Mouse (Mus musculus) hindbrain, embryonic 13.5 days (tissue): ENCODE results near the gene Gm9844. TPM values are rescaled to one million over a fixed set of nuclear protein-coding genes. Genes with fewer than 3 reads are reported as not detected.

Source experiments
- ATAC-seq: fragments of 200-750 bp; cut with Nextera tagmentation; 2 replicates; pipeline ENCODE4 v1.8.0; 2017; ENCODE audit warnings: moderate TSS enrichment; ENCODE audit not compliant: low FRiP score
- H3K27ac ChIP-seq: fragments of 300-500 bp; sonication (generic); 2 replicates; pipeline ENCODE4 v1.5.1; 2015; ENCODE audit warnings: inconsistent platforms, mild to moderate bottlenecking, moderate library complexity
- H3K27me3 ChIP-seq: fragments of 300-500 bp; sonication (generic); 2 replicates; pipeline ENCODE4 v1.6.1; 2015; ENCODE audit warnings: mild to moderate bottlenecking, inconsistent platforms
- H3K36me3 ChIP-seq: fragments of 300-500 bp; sonication (generic); 2 replicates; pipeline ENCODE4 v1.6.1; 2015; ENCODE audit warnings: mild to moderate bottlenecking, inconsistent platforms
- H3K4me1 ChIP-seq: fragments of 300-500 bp; sonication (generic); replicated peaks from 2 replicates; pipeline ENCODE4 v1.6.1; 2015; ENCODE audit warnings: inconsistent platforms
- H3K4me2 ChIP-seq: fragments of 300-500 bp; sonication (generic); 2 replicates; pipeline ENCODE4 v1.6.1; 2015; ENCODE audit warnings: inconsistent platforms, mild to moderate bottlenecking, moderate library complexity
- H3K4me3 ChIP-seq: fragments of 300-500 bp; sonication (generic); 2 replicates; pipeline ENCODE4 v1.5.1; 2015; ENCODE audit warnings: mild to moderate bottlenecking, inconsistent platforms
- H3K9ac ChIP-seq: fragments of 300-500 bp; sonication (generic); 2 replicates; pipeline ENCODE4 v1.6.1; 2015; ENCODE audit warnings: mild to moderate bottlenecking, inconsistent platforms
- H3K9me3 ChIP-seq: fragments of 300-500 bp; sonication (generic); 2 replicates; pipeline ENCODE4 v1.6.1; 2016; ENCODE audit warnings: inconsistent platforms
- WGBS: fragments of 180-500 bp; shearing (Covaris S2); methylation state at CpG from one replicate; pipeline ENCODE4 v1.1.7; 2015; 5-methylcytosine and 5-hydroxymethylcytosine counted together
- polyA plus RNA-seq: library from polyadenylated mRNA; unstranded; fragments of >200 nt; fragmentation: Nextera tagmentation; extraction: Ambion mirVana; gene quantifications from 2 replicates; pipeline ENCODE4 v1.2.1, GENCODE M21; 2015

The Gm9844 gene
- polyA plus RNA-seq, 1 experiment from 2014 or later = 38.4 TPM

- no peak overlapping the region for H3K27ac ChIP-seq
- H3K4me2 ChIP-seq = no peak overlapping the region
- H3K9ac ChIP-seq = no peak overlapping the region
- H3K4me3 ChIP-seq = no peak overlapping the region
- H3K9me3 ChIP-seq = no peaks in the 10 kb centered on the region
- no peaks in the 10 kb centered on the region for H3K36me3 ChIP-seq
- no peak for ATAC-seq
- H3K27me3 ChIP-seq = no peaks in the 10 kb centered on the region
- 39% methylated on average over 6 of the region's 6 CpGs for whole genome bisulfite sequencing
- H3K4me1 ChIP-seq = no peaks in the 10 kb centered on the region
These were observed 11.1 kb upstream of the Gm9844 start for GRCm38 (mm10) chr7:24850899-24851303.

GRCm38 (mm10) chr7:24851596-24852325 lies 10.3 kb upstream of the Gm9844 start:
- Histone ChIP-seq H3K27ac (no peak overlapping the region), H3K9me3 (no peaks in the 10 kb centered on the region), H3K27me3 (no peaks in the 10 kb centered on the region), H3K9ac (no peak overlapping the region), H3K4me1 (no peaks in the 10 kb centered on the region), H3K4me3 (no peak overlapping the region), H3K4me2 (no peak overlapping the region), H3K36me3 (no peaks in the 10 kb centered on the region)
- 87% methylated on average over 5 of the region's 5 CpGs for WGBS
- ATAC-seq = no peak

- 90% methylated on average over 8 of the region's 8 CpGs for WGBS
- Histone ChIP-seq H3K27me3 (no peaks in the 10 kb centered on the region), H3K9ac (no peak overlapping the region), H3K4me1 (no peaks in the 10 kb centered on the region), H3K9me3 (no peaks in the 10 kb centered on the region), H3K27ac (no peak overlapping the region), H3K4me3 (no peak overlapping the region), H3K36me3 (no peaks in the 10 kb centered on the region), H3K4me2 (no peak overlapping the region)
- no peak for ATAC-seq
These were observed 9.3 kb upstream of the Gm9844 start for GRCm38 (mm10) chr7:24852557-24853232.

GRCm38 (mm10) chr7:24853233-24853563 lies 8.8 kb upstream of the Gm9844 start:
- Histone ChIP-seq H3K4me1 (no peaks in the 10 kb centered on the region), H3K4me2 (no peak overlapping the region), H3K9ac (no peak overlapping the region), H3K36me3 (no peaks in the 10 kb centered on the region), H3K4me3 (no peak overlapping the region), H3K27ac (no peak overlapping the region), H3K27me3 (no peaks in the 10 kb centered on the region), H3K9me3 (no peaks in the 10 kb centered on the region)
- no peak for ATAC-seq

GRCm38 (mm10) chr7:24853695-24854094 lies 8.3 kb upstream of the Gm9844 start:
- H3K27ac ChIP-seq = no peak overlapping the region
- no peak for ATAC-seq

GRCm38 (mm10) chr7:24856460-24857120 lies 5.4 kb upstream of the Gm9844 start:
- no peak overlapping the region for H3K4me2 ChIP-seq
- no peak overlapping the region for H3K27ac ChIP-seq
- ATAC-seq = no peak
- no peaks in the 10 kb centered on the region for H3K9me3 ChIP-seq
- 34% methylated on average over 6 of the region's 6 CpGs for WGBS
- no peaks in the 10 kb centered on the region for H3K36me3 ChIP-seq
- H3K4me1 ChIP-seq = no peaks in the 10 kb centered on the region
- H3K9ac ChIP-seq = no peak overlapping the region
- H3K4me3 ChIP-seq = no peak overlapping the region
- H3K27me3 ChIP-seq = no peaks in the 10 kb centered on the region

More at GRCm38 (mm10) chr7:24853695-24854094, 8.3 kb upstream of the Gm9844 start:
- Histone ChIP-seq H3K27me3 (no peaks in the 10 kb centered on the region), H3K9me3 (no peaks in the 10 kb centered on the region), H3K4me1 (no peaks in the 10 kb centered on the region), H3K36me3 (no peaks in the 10 kb centered on the region), H3K9ac (no peak overlapping the region), H3K4me2 (no peak overlapping the region), H3K4me3 (no peak overlapping the region)
- 46% methylated on average over 7 of the region's 7 CpGs for WGBS

GRCm38 (mm10) chr7:24859234-24859633 lies 2.8 kb upstream of the Gm9844 start:
- H3K27ac ChIP-seq = no peak overlapping the region
- H3K36me3 ChIP-seq = no peaks in the 10 kb centered on the region
- H3K9ac ChIP-seq = no peak overlapping the region
- no peak overlapping the region for H3K4me3 ChIP-seq
- no peaks in the 10 kb centered on the region for H3K9me3 ChIP-seq
- H3K27me3 ChIP-seq = no peaks in the 10 kb centered on the region
- 73% methylated on average over 5 of the region's 5 CpGs for WGBS
- H3K4me1 ChIP-seq = no peaks in the 10 kb centered on the region
- no peak overlapping the region for H3K4me2 ChIP-seq
- no peak for ATAC-seq

GRCm38 (mm10) chr7:24862853-24863252 lies 840 bp downstream of the Gm9844 start:
- Histone ChIP-seq H3K4me3 (no peak overlapping the region), H3K9ac (no peak overlapping the region), H3K4me2 (no peak overlapping the region), H3K9me3 (no peaks in the 10 kb centered on the region), H3K4me1 (no peaks in the 10 kb centered on the region), H3K27ac (no peak overlapping the region), H3K36me3 (no peaks in the 10 kb centered on the region), H3K27me3 (0 out of 2 replicates have a peak, but pooled peaks cover 7% of the 10 kb centered on the region)
- ATAC-seq = no peak
- 85% methylated on average over 4 of the region's 4 CpGs for WGBS

- Histone ChIP-seq H3K9me3 (no peaks in the 10 kb centered on the region), H3K4me3 (no peak overlapping the region), H3K9ac (no peak overlapping the region), H3K4me2 (no peak overlapping the region), H3K27me3 (0 out of 2 replicates have a peak, but pooled peaks cover 7% of the 10 kb centered on the region), H3K36me3 (no peaks in the 10 kb centered on the region), H3K27ac (peak overlapping the region; percentile 23; the same call in 1 of the 2 replicates), H3K4me1 (no peaks in the 10 kb centered on the region)
- WGBS = 22% methylated on average over 6 of the region's 6 CpGs
- ATAC-seq = no peak
These were observed 2.1 kb downstream of the Gm9844 start for GRCm38 (mm10) chr7:24864156-24864555.

GRCm38 (mm10) chr7:24869080-24869479 lies 7.1 kb downstream of the Gm9844 start:
- Histone ChIP-seq H3K9me3 (no peaks in the 10 kb centered on the region), H3K4me1 (no peaks in the 10 kb centered on the region), H3K36me3 (no peaks in the 10 kb centered on the region), H3K27ac (no peak overlapping the region), H3K4me2 (no peak overlapping the region), H3K4me3 (no peak overlapping the region), H3K9ac (no peak overlapping the region), H3K27me3 (peaks cover 17% of the 10 kb centered on the region)
- no peak for ATAC-seq
- 51% methylated on average over 17 of the region's 17 CpGs for WGBS

- WGBS = 52% methylated on average over 39 of the region's 41 CpGs
- Histone ChIP-seq H3K9me3 (no peaks in the 10 kb centered on the region), H3K27ac (no peak within 1 kb of the TSS), H3K36me3 (no peaks in the 10 kb centered on the region), H3K27me3 (peaks cover 17% of the 10 kb centered on the region), H3K4me3 (no peak within 1 kb of the TSS), H3K9ac (no peak within 1 kb of the TSS), H3K4me2 (no peak within 1 kb of the TSS), H3K4me1 (no peaks in the 10 kb centered on the region)
- ATAC-seq = no peak
These were observed 7.6 kb downstream of the Gm9844 start, which contains the start of the genes Lypd4 and Dmrtc2 for GRCm38 (mm10) chr7:24869532-24870165. Lypd4 (minus strand) TSS chr7:24869941. Dmrtc2 (plus strand) TSS chr7:24870057.

GRCm38 (mm10) chr7:24877588-24877987 lies 15.6 kb downstream of the Gm9844 start:
- Histone ChIP-seq H3K4me1 (no peaks in the 10 kb centered on the region), H3K9me3 (no peaks in the 10 kb centered on the region), H3K9ac (no peak overlapping the region), H3K4me3 (no peak overlapping the region), H3K27me3 (0 out of 2 replicates have a peak, but pooled peaks cover 5% of the 10 kb centered on the region), H3K4me2 (no peak overlapping the region), H3K27ac (no peak overlapping the region), H3K36me3 (no peaks in the 10 kb centered on the region)
- WGBS = 90% methylated on average over 3 of the region's 3 CpGs
- ATAC-seq = no peak
